Mouse (Mus musculus) kidney, adult 2 months (tissue): ENCODE measurements at regions not wholly inside any gene's neighbourhood (a gene's known extent, or its start where the extent isn't known, plus 50 kb on each side); places are given as distances from the start of the nearest gene placed in this dataset.

Source experiments
- CTCF ChIP-seq: fragments of 200-500 bp; conservative IDR thresholded peaks from 2 replicates; pipeline ENCODE4 v1.5.1; 2011; ENCODE audit warnings: low read depth, mild to moderate bottlenecking, control low read depth, low read length, moderate library complexity, mixed read lengths; ENCODE audit not compliant: insufficient read depth, insufficient read length
- POLR2A ChIP-seq: fragments of 200-500 bp; IDR thresholded peaks from one replicate; pipeline ENCODE4 v1.6.1; 2011; ENCODE audit warnings: low read depth, low read length, control low read depth

DNA sequence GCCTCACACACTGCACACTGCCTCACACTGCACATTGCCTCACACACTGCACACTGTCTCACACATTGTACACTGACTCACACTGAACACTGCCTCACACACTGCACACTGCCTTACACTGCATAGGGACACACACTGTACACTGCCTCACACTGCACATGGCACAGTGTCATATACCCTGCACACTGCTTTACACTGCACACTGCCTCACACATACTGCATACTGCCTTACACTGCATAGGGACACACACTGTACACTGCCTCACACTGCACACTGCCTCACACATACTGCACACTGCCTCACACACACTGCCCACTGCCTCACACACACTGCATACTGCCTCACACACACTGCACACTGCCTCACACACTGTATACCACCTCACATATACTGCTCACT, 76.8 kb upstream of the Eomes start:
- TF ChIP-seq CTCF (no peak), POLR2A (no peak)
